Mouse (Mus musculus) fibroblast of lung, adult 2 months (primary cell): Measurements from ENCODE around the gene Pcna.
"Not testable (repeated sequence)": the region's sequence is repeated elsewhere in the genome, so short reads cannot be mapped to it uniquely, and the experiment has no call there.

Source experiments
- DNase-seq: peaks from one replicate; pipeline ENCODE4 v3.0.0-alpha.2; 2011; ENCODE audit warnings: low read depth

Gene Pcna

DNA sequence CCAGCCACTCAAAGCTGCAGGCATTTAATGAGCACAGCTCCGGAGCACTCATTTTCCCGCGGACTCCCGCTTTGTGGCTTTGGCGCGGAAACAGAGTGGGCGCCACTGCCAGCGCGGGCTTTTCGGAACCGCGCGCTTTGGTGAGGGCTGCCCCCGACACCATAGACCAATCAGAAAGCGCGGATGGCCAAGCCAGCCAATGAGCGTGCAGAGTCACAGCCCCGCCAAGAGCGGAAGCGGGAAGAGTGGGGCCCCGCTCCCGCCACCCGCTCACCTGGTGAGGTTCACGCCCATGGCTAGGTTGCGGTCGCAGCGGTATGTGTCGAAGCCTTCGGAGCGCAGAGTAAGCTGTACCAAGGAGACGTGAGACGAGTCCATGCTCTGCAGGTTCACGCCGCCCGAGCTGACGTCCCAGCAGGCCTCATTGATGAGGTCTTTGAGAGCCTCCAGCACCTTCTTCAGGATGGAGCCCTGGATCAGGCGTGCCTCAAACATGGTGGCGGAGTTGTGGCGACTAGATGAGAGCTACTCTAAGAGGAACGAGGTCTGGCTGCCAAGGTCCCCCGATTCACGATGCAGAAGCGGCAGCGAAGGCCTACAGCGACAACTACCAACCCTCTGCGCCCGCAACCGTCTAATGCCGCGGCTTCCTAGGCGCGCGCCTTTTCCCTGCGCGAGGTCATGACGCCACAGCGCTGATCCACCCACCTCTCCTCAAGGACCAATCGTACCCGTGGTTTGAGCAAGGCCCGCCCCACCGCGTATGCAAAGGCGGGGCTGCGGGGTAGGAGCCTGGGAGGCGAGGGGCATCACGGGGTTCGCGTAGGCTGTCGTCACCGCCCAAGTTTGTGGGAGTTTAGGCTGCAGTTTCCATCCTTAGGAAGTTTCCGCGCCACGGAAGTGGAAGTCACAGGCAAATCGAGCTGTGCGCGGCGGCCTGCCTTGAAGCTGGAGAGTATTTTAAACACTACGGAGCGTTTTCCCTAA is at the start of gene Pcna:
TSS of gene Pcna (minus strand) at position 773 of the 987 bp plus-strand sequence.
- DNase-seq: peak; percentile 96

DNA sequence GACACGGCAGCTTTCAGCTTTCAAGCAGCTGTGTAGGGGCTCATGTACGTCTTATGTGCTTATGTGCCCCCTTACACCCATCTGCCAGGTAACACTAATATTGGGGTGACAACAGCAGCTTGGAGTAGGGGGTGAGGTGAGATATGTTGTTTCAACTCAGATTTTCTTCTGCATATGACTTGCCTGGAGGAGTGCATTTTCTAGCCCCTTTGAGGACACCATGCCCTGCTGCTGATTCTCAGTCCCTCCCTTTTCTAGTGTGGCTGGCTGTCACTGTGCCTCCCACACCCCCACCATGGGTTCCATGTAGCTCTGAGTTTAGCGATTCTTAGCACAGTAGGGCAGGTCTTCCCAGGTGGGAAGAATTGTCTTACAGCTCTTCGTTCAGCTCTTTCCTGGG is 48.3 kb upstream of the Pcna start:
- DNase-seq: no peak

GRCm38 (mm10) chr2:132298250-132298649 is 45.1 kb upstream of the Pcna start:
- DNase-seq: no peak

DNA sequence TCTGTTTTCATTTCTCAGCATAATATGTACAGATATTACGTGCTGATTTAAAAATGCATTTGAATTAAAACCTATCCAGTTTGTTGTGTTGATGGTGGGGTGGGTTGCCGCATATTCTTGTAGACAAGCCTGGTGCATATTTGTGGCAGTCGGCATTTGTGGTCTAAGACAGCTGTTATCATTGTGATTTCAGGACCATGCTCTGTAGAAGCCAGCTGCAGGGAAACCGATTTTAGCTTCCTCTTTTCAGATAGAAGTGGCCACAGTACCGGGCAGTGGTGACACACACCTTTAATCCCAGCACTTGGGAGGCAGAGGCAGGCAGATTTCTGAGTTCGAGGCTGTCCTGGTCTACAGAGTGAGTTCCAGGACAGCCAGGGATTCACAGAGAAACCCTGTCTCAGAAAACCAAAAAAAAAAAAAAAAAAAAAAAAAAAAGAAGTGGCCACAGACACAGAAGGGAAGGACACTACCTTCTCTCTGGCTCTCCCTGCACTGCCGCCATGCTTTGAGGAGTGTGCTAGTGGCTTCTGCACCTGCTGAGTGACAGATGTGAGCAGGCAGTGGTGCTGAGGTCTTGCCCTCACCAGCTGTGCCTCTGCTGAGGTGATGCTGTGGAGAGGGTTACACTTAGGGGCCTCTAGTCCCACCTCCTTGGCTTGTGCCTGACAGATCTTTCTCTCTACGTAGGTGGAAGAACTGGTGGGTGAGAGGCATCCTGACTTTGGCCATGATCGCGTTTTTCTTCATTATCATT is 40.8 kb upstream of the Pcna start:
- DNase-seq: no peak

GRCm38 (mm10) chr2:132292083-132292482 is 39.0 kb upstream of the Pcna start:
- no peak for DNase-seq

DNA sequence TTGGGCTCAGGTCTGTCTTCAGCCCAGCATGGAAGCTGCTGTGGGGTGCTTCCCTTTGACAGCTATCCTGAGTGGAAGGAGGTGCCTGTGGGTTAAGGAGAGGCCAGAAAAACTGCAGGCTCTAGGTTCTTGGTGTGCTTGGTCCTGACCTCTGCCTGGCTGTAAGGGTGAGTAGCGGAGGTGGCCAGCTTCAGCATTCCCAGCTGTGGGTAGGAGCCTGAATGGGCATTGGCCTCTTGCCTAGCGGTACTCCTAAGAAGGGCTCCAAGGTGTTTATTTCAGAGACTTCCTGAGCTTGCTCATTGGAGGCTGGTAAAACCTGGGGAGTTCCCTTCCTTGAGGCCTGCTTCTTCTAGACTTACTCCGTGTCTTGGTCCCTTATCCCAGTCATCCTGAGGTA is 38.2 kb upstream of the Pcna start:
- DNase-seq: no peak

GRCm38 (mm10) chr2:132290808-132291207 is 37.7 kb upstream of the Pcna start:
- DNase-seq: no peak

- not testable (repeated sequence) for DNase-seq
These were observed 36.1 kb upstream of the Pcna start for GRCm38 (mm10) chr2:132289213-132289612.

GRCm38 (mm10) chr2:132286376-132287076 is 33.4 kb upstream of the Pcna start:
- peak; percentile 73 for DNase-seq

GRCm38 (mm10) chr2:132285722-132286121 is 32.6 kb upstream of the Pcna start:
- not testable (repeated sequence) for DNase-seq

DNA sequence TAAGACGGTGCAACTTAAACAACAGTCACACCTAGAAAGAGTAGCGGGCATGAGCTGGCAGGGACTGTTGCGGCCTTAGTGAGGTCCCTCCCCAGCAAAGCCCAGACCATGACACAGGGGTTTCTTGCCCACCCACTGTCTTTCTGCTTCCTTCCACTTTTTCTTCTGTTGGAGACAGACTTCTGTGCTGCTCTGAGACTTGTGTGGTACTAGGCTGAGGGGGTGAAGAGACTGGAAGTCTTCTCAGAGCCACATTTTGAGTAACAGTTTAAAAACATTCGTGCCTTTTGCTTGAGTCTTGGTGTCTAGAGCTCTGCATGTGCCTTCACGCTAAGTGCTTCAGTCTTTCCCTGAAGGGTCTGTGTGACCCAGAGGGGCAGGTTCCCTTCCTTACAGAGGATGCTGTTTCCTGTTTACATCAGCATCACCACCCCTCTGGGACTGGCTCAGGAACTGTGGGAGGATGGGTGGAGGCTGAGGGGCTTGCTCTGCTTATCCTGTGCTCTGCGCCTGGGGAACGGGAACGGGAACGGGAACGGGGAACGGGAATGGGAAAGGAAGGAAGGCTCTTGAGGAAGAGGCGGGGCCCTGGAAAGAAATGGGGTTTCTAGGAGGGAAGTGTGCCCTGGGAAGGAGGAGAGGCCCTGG is 31.5 kb upstream of the Pcna start:
- DNase-seq: no peak

GRCm38 (mm10) chr2:132283236-132284070 is 30.3 kb upstream of the Pcna start:
- no peak for DNase-seq

DNA sequence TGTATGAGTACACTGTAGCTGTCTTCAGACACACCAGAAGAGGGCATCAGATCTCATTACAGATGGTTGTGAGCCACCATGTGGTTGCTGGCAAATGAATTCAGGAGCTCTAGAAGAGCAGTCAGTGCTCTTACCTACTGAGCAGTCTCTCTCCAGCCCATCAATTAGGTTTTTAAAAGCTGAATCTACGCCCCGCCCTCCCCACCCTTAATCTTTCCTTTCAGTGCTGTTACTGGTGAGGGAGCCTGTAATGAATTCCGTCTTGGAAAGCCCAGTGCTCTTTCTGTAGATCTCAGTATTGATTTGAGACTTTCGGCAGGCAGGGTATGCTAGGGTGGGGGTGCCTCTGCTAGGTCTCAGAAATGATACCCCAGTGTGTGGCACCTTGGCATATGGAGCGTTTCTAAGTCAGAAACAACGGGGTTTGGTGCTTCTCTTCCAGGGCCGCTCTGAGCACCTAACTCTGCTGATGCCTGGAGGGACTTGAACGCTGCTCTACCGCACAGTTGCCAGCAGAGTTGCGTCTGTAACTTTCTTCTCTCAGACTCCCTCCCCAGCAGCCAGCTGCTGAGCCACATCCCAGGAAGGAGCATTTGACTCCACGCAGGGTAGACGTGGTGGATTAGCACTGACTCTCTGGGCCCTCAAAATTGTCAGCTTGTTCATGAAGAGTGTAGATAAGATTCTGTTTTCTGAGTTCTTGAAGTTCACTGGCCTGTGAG is 29.5 kb upstream of the Pcna start:
- DNase-seq: no peak

DNA sequence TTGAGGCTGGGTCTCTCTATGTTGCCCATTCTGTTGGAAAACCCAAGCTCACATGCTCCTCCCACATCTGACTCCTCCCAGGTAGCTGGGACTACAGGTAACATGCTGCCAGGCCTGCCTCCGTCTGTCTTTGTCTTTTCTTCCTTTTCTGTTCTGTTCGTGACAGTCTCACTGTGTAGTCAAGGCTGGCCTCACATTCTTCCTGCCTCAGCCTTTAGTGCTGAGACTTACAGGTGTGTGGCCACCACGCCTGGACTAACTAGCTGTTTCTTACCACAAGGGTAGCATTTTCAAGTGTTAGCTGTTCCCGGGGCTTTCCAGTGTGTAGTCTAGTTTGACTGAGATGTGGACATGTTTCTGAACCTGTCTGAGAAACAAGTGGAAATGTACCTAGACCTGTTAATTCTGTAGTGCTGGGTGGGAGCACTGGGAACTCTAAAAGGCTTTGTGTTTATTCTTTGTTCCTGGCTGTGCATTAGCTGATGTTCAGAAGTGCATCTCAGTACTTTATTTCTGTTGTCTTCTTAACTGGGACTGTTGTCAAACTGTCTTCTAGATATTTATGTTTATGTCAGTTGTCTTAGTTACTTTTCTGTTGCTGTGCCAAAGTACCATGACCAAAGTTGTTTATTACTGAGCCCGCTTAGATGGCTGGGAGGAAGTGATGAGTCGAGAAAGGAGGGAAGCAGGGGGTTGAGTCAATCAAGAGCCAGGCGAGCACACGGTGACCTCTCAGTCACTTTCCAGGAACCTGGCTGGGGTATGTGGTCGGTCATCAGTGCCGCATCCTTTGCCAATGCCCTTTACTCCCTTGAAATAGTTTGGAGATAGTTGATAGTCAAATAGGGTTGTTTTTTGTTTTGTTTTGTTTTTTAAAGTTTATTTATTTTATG is 28.7 kb upstream of the Pcna start:
- DNase-seq: no peak

DNA sequence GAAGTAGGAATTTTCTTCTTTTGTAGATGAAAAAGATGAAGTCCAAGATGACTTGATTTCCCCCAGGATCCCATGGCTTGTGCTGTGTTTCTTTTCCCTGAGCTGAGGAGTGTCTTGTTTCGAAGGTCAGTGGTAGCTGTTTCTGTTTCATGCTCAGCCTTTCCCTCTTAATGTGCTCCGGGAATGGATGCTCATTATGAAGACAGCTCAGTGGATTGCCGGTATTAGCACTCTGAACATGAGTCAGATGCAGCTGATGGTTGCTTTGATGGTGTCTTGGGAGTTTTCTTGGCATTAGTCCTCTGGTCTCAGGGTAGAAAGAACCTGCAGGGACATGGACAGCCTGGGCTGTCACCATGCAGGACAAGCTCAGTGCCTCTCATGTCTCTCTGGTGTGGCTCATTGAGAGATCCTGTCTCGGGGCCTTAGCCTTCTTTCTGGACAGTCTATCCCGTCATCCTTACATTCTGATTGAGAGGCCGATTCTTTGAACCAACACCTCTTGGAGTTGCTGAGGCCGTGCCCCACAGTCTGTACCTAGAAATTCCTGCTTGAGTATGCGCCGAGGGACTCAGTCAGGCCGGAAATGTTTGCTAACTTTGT is 27.5 kb upstream of the Pcna start:
- no peak for DNase-seq

- DNase-seq: no peak
These were observed 26.9 kb upstream of the Pcna start for GRCm38 (mm10) chr2:132279978-132280377.

DNA sequence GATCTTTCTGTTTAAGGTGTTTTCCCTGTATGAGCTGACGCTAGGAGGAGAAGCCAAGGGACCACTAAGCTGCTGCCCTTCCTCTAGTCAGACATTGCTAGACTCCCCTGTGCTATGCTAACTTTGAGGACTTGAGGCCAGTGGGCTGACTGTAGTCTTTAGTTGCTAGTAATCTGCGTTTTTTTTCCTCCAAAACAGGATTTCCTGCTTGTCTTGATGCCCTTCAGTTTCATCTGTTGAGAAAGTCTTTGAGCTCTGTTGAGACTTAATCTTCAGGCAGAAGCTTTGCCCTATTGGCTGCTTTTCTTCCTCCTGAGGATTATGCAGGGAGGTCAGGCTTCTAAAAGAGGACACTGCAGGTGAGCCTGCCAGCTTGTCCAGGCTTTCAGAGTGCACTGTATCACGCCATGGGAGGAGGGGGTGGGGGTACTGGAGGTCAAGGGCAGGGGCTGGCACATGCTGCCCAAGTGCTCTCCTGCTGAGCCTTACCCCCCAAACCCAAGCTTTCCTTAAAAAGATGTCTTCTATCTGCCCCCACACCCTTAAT is 26.3 kb upstream of the Pcna start:
- no peak for DNase-seq

GRCm38 (mm10) chr2:132278273-132278853 is 25.2 kb upstream of the Pcna start:
- DNase-seq: no peak
